Mouse (Mus musculus) limb, embryonic 10.5 days (tissue): Measurements from ENCODE around the gene Musk. TPM values are rescaled to one million over a fixed set of nuclear protein-coding genes. Genes with fewer than 3 reads are reported as not detected.

Source experiments
- DNase-seq: peaks from one replicate; pipeline ENCODE4 v3.0.0-alpha.2; 2017; ENCODE audit warnings: low spot score
- H3K27ac ChIP-seq: fragments of 300-500 bp; sonication (generic); 2 replicates; pipeline ENCODE4 v1.5.1; 2016; ENCODE audit warnings: mild to moderate bottlenecking
- H3K27me3 ChIP-seq: fragments of 300-500 bp; sonication (generic); 2 replicates; pipeline ENCODE4 v1.6.1; 2016; ENCODE audit warnings: low read depth, mild to moderate bottlenecking; ENCODE audit not compliant: poor library complexity, severe bottlenecking
- H3K36me3 ChIP-seq: fragments of 300-500 bp; sonication (generic); 2 replicates; pipeline ENCODE4 v1.6.1; 2016; ENCODE audit warnings: mild to moderate bottlenecking, moderate library complexity
- H3K4me1 ChIP-seq: fragments of 300-500 bp; sonication (generic); 2 replicates; pipeline ENCODE4 v1.6.1; 2016
- H3K4me3 ChIP-seq: fragments of 300-500 bp; sonication (generic); 2 replicates; pipeline ENCODE4 v1.5.1; 2016; ENCODE audit warnings: mild to moderate bottlenecking, moderate library complexity
- H3K9me3 ChIP-seq: fragments of 300-500 bp; sonication (generic); replicated peaks from 2 replicates; pipeline ENCODE4 v1.6.1; 2016; ENCODE audit warnings: mild to moderate bottlenecking
- WGBS: fragments of 180-500 bp; shearing (Covaris S2); methylation state at CpG from one replicate; pipeline ENCODE4 v1.1.7; 2016; 5-methylcytosine and 5-hydroxymethylcytosine counted together
- polyA plus RNA-seq: library from polyadenylated mRNA; unstranded; fragments of >200 nt; fragmentation: Nextera tagmentation; extraction: Ambion mirVana; gene quantifications from 2 replicates; pipeline ENCODE4 v1.2.1, GENCODE M21; 2016

The Musk gene
- polyA plus RNA-seq, 1 experiment from 2014 or later: 0.26 TPM

DNA sequence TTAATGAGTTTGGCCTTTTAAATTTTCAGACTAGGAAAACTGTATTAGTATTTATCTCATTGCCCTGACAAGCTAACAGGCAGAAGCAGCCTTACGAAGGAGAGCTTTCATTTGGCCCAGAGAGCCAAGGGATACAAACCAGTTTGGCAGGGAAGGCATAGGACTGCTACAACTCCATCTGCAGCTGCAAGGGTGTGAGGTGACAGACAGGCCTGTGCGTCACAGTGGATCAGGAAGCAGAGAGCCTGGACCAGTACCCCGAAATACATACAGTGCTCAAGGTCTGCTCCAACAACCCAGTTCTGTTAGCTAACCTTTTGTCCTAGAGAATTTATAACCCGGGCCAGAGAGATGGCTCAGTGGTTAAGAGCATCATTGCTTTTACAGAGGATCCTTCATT lies 42.5 kb downstream of the Musk start:
- Histone ChIP-seq H3K4me1 (peaks cover 11% of the 10 kb centered on the region; the same call in 1 of the 2 replicates), H3K27me3 (no peaks in the 10 kb centered on the region), H3K27ac (no peak overlapping the region; the same call in 1 of the 2 replicates), H3K9me3 (no peaks in the 10 kb centered on the region), H3K4me3 (no peak overlapping the region), H3K36me3 (no peaks in the 10 kb centered on the region)
- DNase-seq: no peak
- WGBS: 86% methylated on average over 4 of the region's 4 CpGs

DNA sequence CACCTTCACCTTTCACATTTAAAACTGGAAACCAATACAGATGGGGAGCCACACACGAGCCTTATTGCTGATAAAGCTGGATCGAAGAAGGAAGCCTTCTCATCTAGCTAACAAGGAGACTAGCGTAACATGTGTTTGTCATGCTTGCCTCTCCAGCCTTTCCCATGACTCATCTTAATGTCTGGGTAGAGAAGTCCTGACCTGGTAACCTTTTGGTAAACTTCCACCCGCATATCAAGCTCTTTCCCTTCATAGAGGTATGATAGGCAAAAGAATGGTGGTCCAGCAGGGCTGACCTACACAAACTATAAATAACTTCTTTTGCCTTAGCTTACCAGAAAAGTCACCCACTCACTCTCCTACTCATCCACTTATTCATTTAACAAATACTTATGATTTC lies 44.3 kb downstream of the Musk start:
- DNase-seq: no peak
- H3K4me1 ChIP-seq: peaks cover 11% of the 10 kb centered on the region; the same call in 1 of the 2 replicates
- no peaks in the 10 kb centered on the region for H3K27me3 ChIP-seq
- WGBS: 87% methylated on average over 4 of the region's 4 CpGs
- H3K4me3 ChIP-seq: no peak overlapping the region
- H3K27ac ChIP-seq: no peak overlapping the region
- H3K9me3 ChIP-seq: no peaks in the 10 kb centered on the region
- no peaks in the 10 kb centered on the region for H3K36me3 ChIP-seq

DNA sequence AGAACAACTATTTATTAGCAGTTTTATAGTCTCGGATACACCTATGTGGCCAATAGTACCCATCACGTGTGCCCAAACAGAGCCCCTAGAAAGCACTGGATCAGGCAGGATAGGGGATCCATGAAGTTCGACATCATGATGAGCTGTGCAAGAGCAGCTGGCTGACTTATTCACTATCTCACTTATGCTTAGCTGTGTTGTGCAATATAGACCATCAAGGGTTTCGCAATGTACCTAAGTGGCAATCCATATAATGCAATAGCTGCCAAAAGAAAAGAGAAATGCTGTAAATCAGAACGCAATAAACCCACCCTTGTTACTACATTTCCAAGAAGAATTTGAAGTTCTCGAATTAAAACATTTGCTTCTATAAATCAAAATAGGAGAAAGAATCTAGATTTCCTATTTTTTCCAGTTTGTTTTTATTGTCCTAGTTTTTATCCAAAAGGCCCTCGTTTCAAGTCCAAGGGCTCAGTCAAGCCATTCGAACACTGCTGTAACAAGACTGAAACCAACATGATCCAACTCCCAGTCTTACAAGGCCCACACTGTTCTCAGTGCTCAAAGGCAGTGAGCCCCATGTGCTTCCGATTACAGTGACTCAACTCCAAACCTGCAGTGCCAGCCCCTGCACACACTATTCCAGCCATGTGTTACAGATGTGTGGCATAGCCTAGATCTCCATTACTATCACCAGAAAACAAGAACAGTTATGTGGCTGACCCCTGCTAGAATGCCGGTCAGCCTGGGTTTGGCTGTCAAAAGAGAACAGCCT lies 45.3 kb downstream of the Musk start:
- H3K9me3 ChIP-seq: no peaks in the 10 kb centered on the region
- H3K36me3 ChIP-seq: no peaks in the 10 kb centered on the region
- H3K4me1 ChIP-seq: peaks cover 11% of the 10 kb centered on the region; the same call in 1 of the 2 replicates
- no peak overlapping the region for H3K4me3 ChIP-seq
- 80% methylated on average over 10 of the region's 10 CpGs for WGBS
- DNase-seq: peak; percentile 62
- peak overlapping the region; percentile 40; the same call in 1 of the 2 replicates for H3K27ac ChIP-seq
- no peaks in the 10 kb centered on the region for H3K27me3 ChIP-seq

GRCm38 (mm10) chr4:58332394-58332793 lies 46.6 kb downstream of the Musk start:
- no peak overlapping the region for H3K4me3 ChIP-seq
- H3K27ac ChIP-seq: no peak overlapping the region
- H3K9me3 ChIP-seq: no peaks in the 10 kb centered on the region
- DNase-seq: no peak
- WGBS: 61% methylated on average over 3 of the region's 3 CpGs
- peaks cover 7% of the 10 kb centered on the region; the same call in 1 of the 2 replicates for H3K4me1 ChIP-seq
- H3K27me3 ChIP-seq: no peaks in the 10 kb centered on the region
- no peaks in the 10 kb centered on the region for H3K36me3 ChIP-seq

- Histone ChIP-seq H3K36me3 (no peaks in the 10 kb centered on the region), H3K27me3 (no peaks in the 10 kb centered on the region), H3K4me3 (no peak overlapping the region), H3K27ac (no peak overlapping the region), H3K4me1 (peaks cover 8% of the 10 kb centered on the region; the same call in 1 of the 2 replicates), H3K9me3 (no peaks in the 10 kb centered on the region)
- no peak for DNase-seq
- 78% methylated on average over 2 of the region's 2 CpGs for WGBS
These were observed 50.5 kb downstream of the Musk start for GRCm38 (mm10) chr4:58336227-58336626.

DNA sequence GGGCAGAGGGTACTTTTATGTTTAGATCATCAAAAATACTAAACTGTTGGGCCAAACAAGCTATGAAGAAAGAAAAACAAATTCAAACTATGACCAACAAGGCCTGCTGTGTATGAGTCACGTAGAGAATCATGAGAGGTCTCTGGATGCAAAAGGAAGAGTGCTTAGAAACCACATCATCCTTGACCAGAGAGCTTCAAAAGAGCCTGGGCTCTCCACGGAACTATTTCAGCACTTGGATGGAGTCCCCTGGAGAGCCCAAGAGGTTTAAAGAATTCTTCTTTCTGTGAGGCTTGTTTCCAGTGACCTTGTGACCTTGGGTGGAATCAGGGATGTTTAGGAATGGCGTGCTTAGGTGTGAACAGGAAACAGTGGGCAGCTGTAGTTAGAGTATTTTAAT lies 53.5 kb downstream of the Musk start:
- DNase-seq: no peak
- Histone ChIP-seq H3K27ac (no peak overlapping the region), H3K4me3 (no peak overlapping the region), H3K27me3 (no peaks in the 10 kb centered on the region), H3K36me3 (no peaks in the 10 kb centered on the region), H3K4me1 (peaks cover 5% of the 10 kb centered on the region; the same call in 1 of the 2 replicates), H3K9me3 (no peaks in the 10 kb centered on the region)
- 41% methylated on average over 3 of the region's 3 CpGs for WGBS

GRCm38 (mm10) chr4:58350206-58350605 lies 64.4 kb downstream of the Musk start:
- H3K9me3 ChIP-seq: no peaks in the 10 kb centered on the region
- WGBS: 93% methylated on average over 7 of the region's 7 CpGs

GRCm38 (mm10) chr4:58351165-58351564 lies 65.4 kb downstream of the Musk start:
- Histone ChIP-seq H3K27me3 (no peaks in the 10 kb centered on the region), H3K4me1 (no peaks in the 10 kb centered on the region), H3K27ac (no peak overlapping the region), H3K4me3 (no peak overlapping the region), H3K9me3 (no peaks in the 10 kb centered on the region), H3K36me3 (no peaks in the 10 kb centered on the region)
- 69% methylated on average over 10 of the region's 10 CpGs for WGBS
- no peak for DNase-seq

More at GRCm38 (mm10) chr4:58350206-58350605, 64.4 kb downstream of the Musk start:
- Histone ChIP-seq H3K36me3 (no peaks in the 10 kb centered on the region), H3K4me1 (peaks cover under 1% of the 10 kb centered on the region; the same call in 1 of the 2 replicates), H3K4me3 (no peak overlapping the region), H3K27me3 (no peaks in the 10 kb centered on the region), H3K27ac (no peak overlapping the region)
- no peak for DNase-seq

GRCm38 (mm10) chr4:58351590-58351989 lies 65.8 kb downstream of the Musk start:
- WGBS: 76% methylated on average over 5 of the region's 5 CpGs
- Histone ChIP-seq H3K9me3 (no peaks in the 10 kb centered on the region), H3K4me1 (no peaks in the 10 kb centered on the region), H3K36me3 (no peaks in the 10 kb centered on the region), H3K4me3 (no peak overlapping the region), H3K27me3 (no peaks in the 10 kb centered on the region), H3K27ac (no peak overlapping the region)
- DNase-seq: no peak

- H3K4me1 ChIP-seq: no peaks in the 10 kb centered on the region
- DNase-seq: no peak
- no peak overlapping the region for H3K27ac ChIP-seq
- 91% methylated on average over 4 of the region's 4 CpGs for WGBS
- H3K27me3 ChIP-seq: no peaks in the 10 kb centered on the region
- no peaks in the 10 kb centered on the region for H3K9me3 ChIP-seq
- no peak overlapping the region for H3K4me3 ChIP-seq
- no peaks in the 10 kb centered on the region for H3K36me3 ChIP-seq
These were observed 73.2 kb downstream of the Musk start for GRCm38 (mm10) chr4:58358996-58359395.

DNA sequence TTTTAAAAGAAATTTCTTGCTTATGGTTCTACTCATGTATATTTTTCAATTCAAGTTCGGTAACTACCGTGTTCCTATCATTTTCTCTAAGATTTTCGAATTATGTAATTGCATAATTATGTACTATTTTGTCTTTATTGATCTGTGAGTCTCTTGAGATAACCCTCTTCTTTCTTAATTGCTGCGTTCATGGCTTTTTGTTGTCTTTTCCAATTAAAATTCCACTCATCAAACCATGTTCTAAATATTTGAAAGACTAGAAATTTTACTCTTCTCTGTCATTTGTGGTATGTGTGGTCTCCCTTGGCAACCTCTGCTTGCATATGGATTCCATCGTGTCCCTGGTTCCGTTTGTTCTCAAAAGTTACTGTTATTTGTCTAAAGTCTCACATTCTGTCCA lies 79.6 kb downstream of the Musk start:
- no peak overlapping the region for H3K4me3 ChIP-seq
- H3K36me3 ChIP-seq: no peaks in the 10 kb centered on the region
- H3K27me3 ChIP-seq: no peaks in the 10 kb centered on the region
- no peaks in the 10 kb centered on the region for H3K4me1 ChIP-seq
- H3K27ac ChIP-seq: no peak overlapping the region
- no peaks in the 10 kb centered on the region for H3K9me3 ChIP-seq
- DNase-seq: no peak
- WGBS: 91% methylated on average over 6 of the region's 6 CpGs

DNA sequence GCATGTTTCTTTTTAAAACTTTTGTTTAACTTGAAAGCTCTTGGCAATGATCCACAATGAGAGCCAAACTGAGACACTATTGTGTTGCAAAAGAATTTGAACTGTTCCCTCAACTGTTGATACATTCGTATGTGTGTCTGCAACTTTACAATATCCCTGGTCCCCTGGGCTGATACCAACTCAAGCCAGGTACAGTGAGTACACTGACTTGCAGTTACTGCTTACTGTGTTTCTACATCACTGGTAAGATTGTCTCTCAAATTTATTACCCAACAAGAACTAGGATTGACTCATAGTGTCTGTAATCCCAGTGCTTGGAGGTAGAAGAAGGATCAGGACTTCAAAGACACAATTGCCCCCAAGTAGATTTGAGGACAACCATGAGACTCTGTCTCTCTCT lies 85.3 kb downstream of the Musk start:
- H3K4me1 ChIP-seq: no peaks in the 10 kb centered on the region
- 90% methylated on average over 1 of the region's 1 CpGs for WGBS
- no peaks in the 10 kb centered on the region for H3K36me3 ChIP-seq
- no peak for DNase-seq
- no peaks in the 10 kb centered on the region for H3K27me3 ChIP-seq
- H3K27ac ChIP-seq: no peak overlapping the region
- H3K9me3 ChIP-seq: no peaks in the 10 kb centered on the region
- no peak overlapping the region for H3K4me3 ChIP-seq

DNA sequence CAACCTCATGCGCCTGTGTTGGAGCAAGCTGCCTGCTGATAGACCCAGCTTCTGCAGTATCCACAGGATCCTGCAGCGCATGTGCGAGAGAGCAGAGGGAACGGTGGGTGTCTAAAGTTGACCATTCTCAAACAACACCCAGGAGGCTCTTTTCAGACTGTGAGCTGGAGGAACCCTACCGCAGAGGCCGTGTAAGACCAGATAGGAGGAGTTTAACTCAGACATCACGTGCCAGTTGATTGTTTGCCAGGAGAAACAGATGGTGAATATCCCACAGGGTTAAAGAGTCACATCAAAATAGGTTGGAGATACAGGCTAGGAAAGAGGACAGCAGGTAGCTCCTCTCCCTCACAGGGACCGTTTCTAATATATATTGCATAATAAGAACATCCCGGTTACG lies 87.8 kb downstream of the Musk start:
- Histone ChIP-seq H3K27ac (no peak overlapping the region), H3K4me3 (no peak overlapping the region), H3K9me3 (no peaks in the 10 kb centered on the region), H3K4me1 (no peaks in the 10 kb centered on the region), H3K36me3 (no peaks in the 10 kb centered on the region), H3K27me3 (no peaks in the 10 kb centered on the region)
- WGBS: 95% methylated on average over 10 of the region's 10 CpGs
- no peak for DNase-seq
